Mouse (Mus musculus) small intestine, adult 2 months (tissue): Measurements from ENCODE around the gene Tspan33.
A peak's percentile ranks its signal among the peaks of the same experiment; 100 is the strongest.

Experiments used
- CTCF ChIP-seq: fragments of 200-500 bp; IDR thresholded peaks from 2 replicates; pipeline ENCODE4 v1.5.1; 2012; ENCODE audit warnings: low read depth, mild to moderate bottlenecking, control low read depth, inconsistent platforms, low read length, moderate library complexity, mixed read lengths; ENCODE audit not compliant: insufficient replicate concordance, insufficient read length; ENCODE audit errors: extremely low read depth
- POLR2A ChIP-seq: fragments of 200-500 bp; IDR thresholded peaks from 2 replicates; pipeline ENCODE4 v1.6.1; 2012; ENCODE audit warnings: low read depth, mild to moderate bottlenecking, control low read depth, inconsistent platforms, low read length, moderate library complexity

DNA sequence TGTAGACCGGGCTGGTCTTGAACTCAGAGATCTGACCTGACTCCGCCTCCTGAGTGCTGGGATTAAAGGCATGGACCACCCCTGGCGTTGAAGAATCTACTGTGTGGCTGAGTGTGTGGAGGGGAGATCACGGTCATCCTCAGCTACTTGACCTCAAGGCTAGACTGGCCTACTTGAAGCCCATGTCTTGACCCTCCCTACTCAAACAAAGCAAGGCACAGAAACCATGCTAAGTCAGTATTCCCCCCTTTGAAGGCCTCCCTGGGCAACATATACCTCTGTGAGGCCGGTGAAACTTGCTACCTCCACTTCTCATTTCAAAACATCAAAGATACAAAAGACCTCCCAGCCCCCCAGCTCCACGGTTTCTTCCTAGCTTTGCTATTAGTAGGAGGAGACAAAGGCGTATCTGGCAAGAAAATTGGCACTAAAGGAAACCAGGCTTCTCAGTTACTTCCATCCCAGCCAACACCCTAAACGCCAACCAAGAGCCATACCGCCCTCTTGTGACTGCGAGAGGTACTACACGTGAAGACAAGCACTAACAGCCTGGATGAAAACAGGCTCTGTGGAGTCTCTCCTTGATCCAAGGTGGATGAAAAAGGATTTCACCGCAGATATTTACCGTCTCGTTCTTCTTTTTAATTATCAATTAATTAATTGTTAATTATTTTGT, 44.4 kb upstream of the Tspan33 start:
- peak; percentile 86; the same call in 1 of the 2 replicates for TF ChIP-seq CTCF
- no peak for TF ChIP-seq POLR2A
